Mouse (Mus musculus) kidney, adult 8-10 months (tissue): ENCODE data around the gene Gm13119.
"Not testable (repeated sequence)": the region's sequence is repeated elsewhere in the genome, so short reads cannot be mapped to it uniquely, and the experiment has no call there.

ENCODE experiments used
- DNase-seq, 2 experiments: peaks; one replicate each; pipeline ENCODE4 v3.0.0; 2022

Gm13119 gene

DNA sequence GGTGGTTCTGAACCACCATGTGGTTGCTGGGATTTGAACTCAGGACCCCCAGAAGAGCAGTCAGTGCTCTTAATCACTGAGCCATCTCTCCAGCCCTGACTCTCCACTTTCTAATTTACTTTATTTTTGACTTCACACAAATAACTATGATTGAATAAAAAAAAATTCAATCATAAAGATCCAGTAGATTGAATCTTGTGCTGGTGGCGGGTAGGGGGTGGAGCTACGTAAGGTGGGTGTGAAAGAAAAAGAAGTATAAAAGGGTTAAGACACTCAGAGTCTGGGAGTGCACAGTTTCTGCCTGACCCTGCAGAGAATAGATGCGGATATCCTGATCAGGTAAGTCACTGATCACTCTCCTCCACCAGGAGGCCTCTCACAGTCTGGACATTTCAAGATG lies at the start of gene Gm13119:
Gene Gm13119 (plus strand): TSS at position 301 of the 400 bp plus-strand sequence.
- DNase-seq: not testable (repeated sequence)

DNA sequence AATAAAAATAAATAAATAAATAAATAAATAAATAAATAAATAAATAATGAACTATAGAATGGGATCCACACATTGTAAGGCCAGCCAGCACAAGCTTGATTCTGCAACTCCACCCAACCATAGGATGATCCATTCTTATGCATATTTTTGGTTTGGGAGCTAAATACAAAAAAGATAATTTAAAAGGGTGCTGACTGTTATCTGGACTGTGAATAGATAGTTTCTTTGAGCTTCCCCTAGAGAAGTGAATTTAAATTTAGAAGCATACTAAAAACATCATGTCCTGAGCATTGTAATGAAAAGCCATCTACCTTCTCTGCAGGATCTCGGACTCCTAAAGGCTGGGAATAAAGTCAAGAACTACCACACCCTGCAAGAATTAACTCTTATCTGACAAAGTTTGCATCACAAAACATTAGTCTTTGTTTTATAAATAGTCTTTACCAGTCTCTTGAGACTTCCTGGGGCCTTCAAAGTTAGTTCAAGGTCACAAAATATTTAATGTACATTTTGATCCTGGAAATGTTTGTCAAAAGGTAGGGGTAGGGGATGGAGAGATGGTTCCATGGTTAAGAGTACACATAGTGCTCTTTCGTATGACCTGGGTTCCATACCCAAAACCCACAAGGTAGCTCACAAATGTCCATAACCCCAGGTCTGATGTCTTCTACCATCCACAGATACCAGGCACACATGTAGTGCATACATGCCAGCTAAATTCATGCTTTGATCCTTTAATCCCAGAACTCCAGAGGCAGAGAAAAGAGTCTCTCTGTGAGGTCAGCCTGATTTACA lies 44.9 kb upstream of the Gm13119 start:
- DNase-seq: not testable (repeated sequence)

DNA sequence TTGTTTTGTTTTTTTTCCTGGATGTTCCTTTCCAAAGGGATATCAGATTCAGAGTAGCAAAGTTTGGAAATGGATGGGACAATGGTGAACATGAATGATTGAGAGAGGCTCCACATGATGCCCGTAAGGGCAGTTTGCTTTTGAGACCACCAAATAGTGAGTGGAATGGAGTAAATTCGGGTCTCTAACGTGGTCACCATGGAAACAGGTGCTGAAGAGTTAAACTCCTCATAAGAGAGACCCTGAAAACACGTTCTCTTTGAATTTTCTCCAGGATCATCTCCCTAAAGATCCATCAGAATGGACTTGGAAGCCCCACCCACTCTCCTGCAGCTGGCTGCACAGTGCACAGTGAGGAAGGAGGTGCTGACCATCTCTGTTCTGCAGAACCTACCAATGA lies 27.8 kb upstream of the Gm13119 start, which contains the start of gene Gm13128:
Gene Gm13128 (plus strand): TSS at position 301 of the 400 bp plus-strand sequence.
- DNase-seq: not testable (repeated sequence)

DNA sequence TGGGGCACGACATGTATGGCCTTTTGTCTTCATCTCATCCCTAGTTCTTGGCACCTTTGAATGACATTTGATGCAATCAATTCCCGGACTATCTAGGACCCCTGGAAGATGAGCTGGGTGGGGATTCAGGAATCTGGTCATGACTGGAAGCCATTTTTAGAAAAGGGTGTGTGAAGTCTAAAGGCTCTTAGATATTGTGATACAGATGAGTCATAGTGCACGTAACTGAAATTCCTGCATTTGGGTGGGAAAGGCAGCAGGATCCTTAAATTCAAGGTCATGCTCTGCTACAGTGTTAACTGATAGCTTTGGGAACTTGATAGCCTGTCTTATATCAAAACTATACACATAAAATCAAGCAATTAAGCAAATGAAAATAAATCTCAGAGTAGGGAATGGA lies 21.9 kb upstream of the Gm13119 start:
- not testable (repeated sequence) for DNase-seq

DNA sequence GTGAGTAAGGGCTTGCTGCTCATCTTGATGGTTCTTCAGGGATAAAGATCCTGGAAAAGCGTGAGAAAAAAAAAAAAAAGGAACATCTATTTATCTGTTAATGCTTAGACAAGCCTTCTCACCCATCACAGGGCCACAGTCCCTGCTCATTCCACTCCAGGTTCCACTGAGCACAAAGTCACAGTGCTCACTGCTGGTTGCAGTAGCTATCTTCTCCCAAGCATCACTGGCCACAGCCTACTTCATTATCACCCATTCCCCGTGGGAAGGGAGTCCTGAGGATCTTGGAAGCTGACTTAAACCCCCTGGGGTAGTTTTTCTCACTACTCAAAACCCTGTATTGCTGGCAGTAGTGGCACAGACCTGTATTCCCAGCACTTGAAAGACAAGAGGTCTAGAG lies 20.2 kb downstream of the Gm13119 start, which contains the start of gene Pramef20:
Gene Pramef20 (minus strand): TSS at position 23 of the 400 bp plus-strand sequence.
- no peak for DNase-seq

GRCm38 (mm10) chr4:144396316-144396715 lies 38.6 kb downstream of the Gm13119 start:
- no peak for DNase-seq

DNA sequence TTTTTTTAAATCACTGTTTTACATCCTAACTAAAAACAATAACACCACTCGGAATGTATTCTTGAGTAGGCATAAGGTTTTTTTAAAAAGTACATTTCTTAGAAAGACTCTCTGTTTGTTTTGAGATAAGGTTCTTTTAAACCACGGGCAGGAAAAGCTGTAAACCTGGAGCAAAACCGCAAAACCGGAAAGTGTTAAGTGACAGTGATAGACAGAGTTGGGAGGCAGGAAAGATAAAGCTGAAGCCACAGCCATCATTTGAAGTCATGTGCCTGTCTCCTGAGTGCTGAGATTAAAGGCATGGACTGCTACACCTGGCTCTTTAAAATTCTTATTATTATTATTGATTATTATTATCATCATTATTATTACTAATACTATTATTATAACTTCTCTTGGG lies 45.0 kb downstream of the Gm13119 start:
- no peak for DNase-seq

- DNase-seq: peak; percentile 3 to 4
Measured at GRCm38 (mm10) chr4:144404456-144405086, 46.8 kb downstream of the Gm13119 start.

GRCm38 (mm10) chr4:144406261-144406660 lies 48.5 kb downstream of the Gm13119 start:
- DNase-seq: no peak

DNA sequence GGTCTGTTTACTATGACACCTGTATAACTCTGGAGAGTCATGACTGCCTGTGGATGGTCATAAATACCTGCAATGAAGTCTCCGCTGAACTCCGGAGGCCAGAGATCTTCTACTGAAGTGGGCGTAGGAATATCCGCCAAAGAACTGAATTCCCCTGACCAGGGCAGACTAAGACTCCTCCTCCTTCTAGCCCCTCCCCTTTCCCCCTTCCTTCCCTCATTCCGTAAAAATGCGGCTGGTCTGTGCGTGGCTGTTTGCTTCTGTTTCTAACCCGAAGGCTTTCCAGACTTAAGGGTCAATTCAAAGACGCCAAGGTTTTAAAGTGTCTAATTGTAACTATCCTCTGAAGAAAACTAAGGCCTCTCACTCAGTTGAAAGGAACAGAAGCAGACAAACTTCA lies 50.5 kb downstream of the Gm13119 start, which contains the start of gene Pramef12:
Gene Pramef12 (minus strand): TSS at position 175 of the 400 bp plus-strand sequence.
- DNase-seq: no peak
